In genomic region chr1:161237750-161238149, GRCm38 (mm10) we compare ENCODE assay signal across 21 mouse cellular contexts.
"Had no signal": no experiment of that assay in that cellular context is flagged by ENCODE, and none has a peak within 500 bp of the region (broad histone marks: within the 10 kb centered on the region; RNA-seq: fewer than 3 reads in every experiment).

No protein-coding gene starts in this region.

- H3K4me1 ChIP-seq: hindbrain, embryonic 10.5 days; hindbrain, embryonic 12.5 days; intestine, embryonic 15.5 days; limb, embryonic 10.5 days; limb, embryonic 12.5 days had no signal

- H3K9me3 ChIP-seq: heart, embryonic 13.5 days; heart, embryonic 15.5 days; hindbrain, embryonic 10.5 days; hindbrain, embryonic 12.5 days; intestine, embryonic 15.5 days; limb, embryonic 10.5 days; limb, embryonic 12.5 days; liver, embryonic 13.5 days had no signal

- H3K4me3 ChIP-seq: heart, adult 2 months; heart, embryonic 13.5 days; heart, embryonic 15.5 days; hindbrain, embryonic 10.5 days; hindbrain, embryonic 12.5 days; intestine, embryonic 15.5 days; layer of hippocampus, adult 2 months; left cerebral cortex, adult 2 months; limb, embryonic 10.5 days; limb, embryonic 12.5 days; liver, embryonic 13.5 days had no signal

- DNase-seq: gastrocnemius, postnatal 14 days; gastrocnemius, postnatal 36 days; heart, adult 2 months; heart, postnatal 14 days; heart, postnatal 4 days; kidney, adult 18-20 months; kidney, adult 8-10 months; kidney, postnatal 10 days; kidney, postnatal 25 days; kidney, postnatal 4 days; liver, embryonic 13.5 days had no signal

- H3K27ac ChIP-seq: heart, adult 2 months; heart, embryonic 13.5 days; heart, embryonic 15.5 days; hindbrain, embryonic 10.5 days; hindbrain, embryonic 12.5 days; hindbrain, embryonic 14.5 days; intestine, embryonic 15.5 days; layer of hippocampus, adult 2 months; left cerebral cortex, adult 2 months; limb, embryonic 10.5 days; limb, embryonic 12.5 days; liver, embryonic 13.5 days had no signal

- H3K9ac ChIP-seq: heart, embryonic 13.5 days; heart, embryonic 15.5 days; hindbrain, embryonic 12.5 days; hindbrain, embryonic 14.5 days; intestine, embryonic 15.5 days; limb, embryonic 12.5 days; liver, embryonic 13.5 days had no signal

- H3K27me3 ChIP-seq: heart, embryonic 13.5 days; heart, embryonic 15.5 days; hindbrain, embryonic 12.5 days; intestine, embryonic 15.5 days; limb, embryonic 12.5 days; liver, embryonic 13.5 days had no signal
